22 mouse cellular contexts compared by ENCODE assay signal in genomic region chr10:19609125-19609524, GRCm38 (mm10). TPM values are rescaled to one million over a fixed set of nuclear protein-coding genes. Genes with fewer than 3 reads are reported as not detected.
A peak's percentile ranks its signal among the peaks of the same experiment; 100 is the strongest.
DNase-seq lines count a peak whose midpoint lies in the region; ATAC-seq lines count a peak whose summit lies in the region.
"Had no signal": no experiment of that assay in that cellular context is flagged by ENCODE, and none has a peak within 500 bp of the region (broad histone marks: within the 10 kb centered on the region; RNA-seq: fewer than 3 reads in every experiment).

No protein-coding gene starts in this region.

- no peaks in the 10 kb centered on the region for H3K27me3 ChIP-seq in heart, embryonic 10.5 days (ENCODE audit: insufficient read depth, poor library complexity, severe bottlenecking)
- no peaks in the 10 kb centered on the region for H3K27me3 ChIP-seq in lung, embryonic 16.5 days (ENCODE audit: control insufficient read depth, insufficient read depth, low read depth, low read length)
- H3K27me3 ChIP-seq in midbrain, embryonic 16.5 days (ENCODE audit: control insufficient read depth, insufficient read depth, low read depth, low read length), result no peaks in the 10 kb centered on the region
- H3K27me3 ChIP-seq: forebrain, embryonic 15.5 days; kidney, embryonic 15.5 days; limb, embryonic 13.5 days; neural tube, embryonic 13.5 days had no signal

- no peak overlapping the region for H3K4me3 ChIP-seq in heart, embryonic 10.5 days
- no peak overlapping the region for H3K4me3 ChIP-seq in lung, embryonic 16.5 days (ENCODE audit: low read length)
- H3K4me3 ChIP-seq in midbrain, embryonic 16.5 days (ENCODE audit: low read depth, low read length), result no peak overlapping the region
- H3K4me3 ChIP-seq: forebrain, embryonic 15.5 days; heart, adult 2 months; kidney, embryonic 15.5 days; limb, embryonic 13.5 days; neural tube, embryonic 13.5 days had no signal

- H3K4me1 ChIP-seq in heart, embryonic 10.5 days, result peaks cover 19% of the 10 kb centered on the region
- H3K4me1 ChIP-seq in lung, embryonic 16.5 days (replicated peaks; ENCODE audit: control insufficient read depth, insufficient read depth, low read length), result peaks cover 14% of the 10 kb centered on the region
- H3K4me1 ChIP-seq in midbrain, embryonic 16.5 days (ENCODE audit: control insufficient read depth, insufficient read depth, low read length), result no peaks in the 10 kb centered on the region
- H3K4me1 ChIP-seq: forebrain, embryonic 15.5 days; neural tube, embryonic 13.5 days had no signal

- 55% methylated on average over 14 of the region's 14 CpGs for WGBS in heart, embryonic 10.5 days
- WGBS in lung, embryonic 16.5 days, result 43% methylated on average over 14 of the region's 14 CpGs
- 36% methylated on average over 14 of the region's 14 CpGs for WGBS in midbrain, embryonic 16.5 days

- peak; percentile 59 for ATAC-seq in lung, embryonic 16.5 days (ENCODE audit: low read depth)
- ATAC-seq in midbrain, embryonic 16.5 days, result peak; percentile 11; the same call in 1 of the 2 replicates
- ATAC-seq: forebrain, embryonic 15.5 days; intestine, embryonic 16.5 days had no signal

- no peak overlapping the region for H3K4me2 ChIP-seq in lung, embryonic 16.5 days (ENCODE audit: low read depth, low read length)
- H3K4me2 ChIP-seq in midbrain, embryonic 16.5 days (ENCODE audit: low read length), result no peak overlapping the region
- H3K4me2 ChIP-seq: forebrain, embryonic 15.5 days; kidney, embryonic 15.5 days; limb, embryonic 13.5 days; neural tube, embryonic 13.5 days had no signal

- no peak overlapping the region for H3K9ac ChIP-seq in lung, embryonic 16.5 days (ENCODE audit: low read length)
- no peak overlapping the region for H3K9ac ChIP-seq in midbrain, embryonic 16.5 days (ENCODE audit: low read depth, low read length)
- H3K9ac ChIP-seq: forebrain, embryonic 15.5 days; kidney, embryonic 15.5 days; limb, embryonic 13.5 days; neural tube, embryonic 13.5 days had no signal

- H3K9me3 ChIP-seq in heart, embryonic 10.5 days, result no peaks in the 10 kb centered on the region
- H3K9me3 ChIP-seq in lung, embryonic 16.5 days (ENCODE audit: control insufficient read depth, low read length), result no peaks in the 10 kb centered on the region
- no peaks in the 10 kb centered on the region for H3K9me3 ChIP-seq in midbrain, embryonic 16.5 days (replicated peaks; ENCODE audit: control insufficient read depth, low read length, poor library complexity, severe bottlenecking)
- H3K9me3 ChIP-seq: forebrain, embryonic 15.5 days; kidney, embryonic 15.5 days; limb, embryonic 13.5 days; neural tube, embryonic 13.5 days had no signal

- 0 out of 2 replicates have a peak overlapping the region, but pooled peaks have one; percentile 47 for H3K27ac ChIP-seq in heart, embryonic 10.5 days
- peak overlapping the region; percentile 42; the same call in 1 of the 2 replicates for H3K27ac ChIP-seq in lung, embryonic 16.5 days (ENCODE audit: low read length)
- no peak overlapping the region for H3K27ac ChIP-seq in midbrain, embryonic 16.5 days (ENCODE audit: low read length)
- H3K27ac ChIP-seq: forebrain, embryonic 15.5 days; heart, adult 2 months; kidney, embryonic 15.5 days; limb, embryonic 13.5 days; neural tube, embryonic 13.5 days had no signal

- H3K36me3 ChIP-seq in heart, embryonic 10.5 days, result peaks cover 58% of the 10 kb centered on the region
- H3K36me3 ChIP-seq in lung, embryonic 16.5 days (ENCODE audit: control insufficient read depth, insufficient read depth, low read length), result peaks cover 34% of the 10 kb centered on the region
- 0 out of 2 replicates have a peak, but pooled peaks cover 2% of the 10 kb centered on the region for H3K36me3 ChIP-seq in midbrain, embryonic 16.5 days (ENCODE audit: control insufficient read depth, insufficient read depth, low read length)
- H3K36me3 ChIP-seq: forebrain, embryonic 15.5 days had no signal

- DNase-seq in heart, embryonic 10.5 days (ENCODE audit: low spot score), result no peak
- DNase-seq in heart, adult 9 months (ENCODE audit: low spot score in 2 of 2), result no peak
- no peak for DNase-seq in lung, adult 18-20 months
- DNase-seq in embryo, embryonic 9.5 days (ENCODE audit: extremely low spot score), result peak; percentile 9
- DNase-seq in cerebellum, adult 18-20 months, result no peak
- DNase-seq: adrenal gland, adult 8-10 months; B cell, adult 2 months; cerebellum, adult 11 months; cerebellum, postnatal 36 days; gastrocnemius, postnatal 10 days; heart, adult 2 months; heart, postnatal 4 days; lung, postnatal 4 days; thymus, postnatal 4 days had no signal

RNA-seq across cellular contexts. Expression of gene Il22ra2, which starts 12.7 kb away (rescaled TPM):
- polyA plus RNA-seq in heart, embryonic 10.5 days (2016; fragmentation: Nextera tagmentation; extraction: Ambion mirVana), result not detected in 2 replicates
- not detected in 2 replicates for polyA plus RNA-seq in lung, embryonic 16.5 days (2015; fragmentation: Nextera tagmentation; extraction: Ambion mirVana)
- polyA plus RNA-seq in midbrain, embryonic 16.5 days (2015; fragmentation: Nextera tagmentation; extraction: Ambion mirVana), result not detected in 2 replicates
- polyA plus RNA-seq: forebrain, embryonic 15.5 days; heart, adult 2 months; intestine, embryonic 16.5 days; kidney, embryonic 15.5 days; limb, embryonic 13.5 days; liver, embryonic 16.5 days; neural tube, embryonic 13.5 days had no signal

RNA-seq across cellular contexts. Expression of gene Ifngr1, which starts 17.4 kb away (rescaled TPM):
- polyA plus RNA-seq in heart, embryonic 10.5 days (2016; fragmentation: Nextera tagmentation; extraction: Ambion mirVana), result 33.6 and 36.7 TPM in 2 replicates
- polyA plus RNA-seq in lung, embryonic 16.5 days (2015; fragmentation: Nextera tagmentation; extraction: Ambion mirVana), result 79.0 and 85.5 TPM in 2 replicates
- polyA plus RNA-seq in midbrain, embryonic 16.5 days (2015; fragmentation: Nextera tagmentation; extraction: Ambion mirVana), result 19.4 and 20.0 TPM in 2 replicates
